Mouse (Mus musculus) G1E (cell line): Measurements from ENCODE around the gene Tom1l2.

ENCODE experiments used
- CTCF ChIP-seq: IDR thresholded peaks from 2 replicates; pipeline ENCODE4 v1.5.1; 2012; ENCODE audit warnings: low read depth, low read length, inconsistent platforms, mixed read lengths
- GATA1 ChIP-seq: IDR thresholded peaks from 2 replicates; pipeline ENCODE4 v1.6.1; 2012; ENCODE audit warnings: borderline replicate concordance, low read length, inconsistent platforms, mixed read lengths
- GATA2 ChIP-seq: IDR thresholded peaks from 2 replicates; pipeline ENCODE4 v1.6.1; 2012; ENCODE audit warnings: low read depth, low read length, inconsistent platforms, borderline replicate concordance
- POLR2AphosphoS5 ChIP-seq: IDR thresholded peaks from 2 replicates; pipeline ENCODE4 v1.6.1; 2012; ENCODE audit warnings: low read depth, low read length, inconsistent platforms; ENCODE audit not compliant: insufficient replicate concordance

- TF ChIP-seq POLR2AphosphoS5, result no peak
- TF ChIP-seq CTCF, result no peak
- TF ChIP-seq GATA1, result no peak
- TF ChIP-seq GATA2, result no peak
Observed at GRCm38 (mm10) chr11:60351388-60351787, 1.3 kb downstream of the Tom1l2 start.
